In genomic region chr2:34645851-34646540, GRCm38 (mm10) we compare ENCODE assay signal across 8 mouse cellular contexts.
DNase-seq lines count a peak whose midpoint lies in the region; ATAC-seq and TF ChIP-seq lines count a peak whose summit lies in the region.

No protein-coding gene starts in this region.

- H3K27ac ChIP-seq in heart, adult 2 months = peak overlapping the region; percentile 18
- H3K27ac ChIP-seq in lung, embryonic 15.5 days = no peak overlapping the region

- TF ChIP-seq EP300 in heart, adult 2 months (IDR thresholded peaks at IDR 0.05; ENCODE audit: insufficient read depth, low read depth, low read length) = no peak

- 6% methylated on average over 21 of the region's 21 CpGs for WGBS in heart, adult 2 months
- WGBS in lung, embryonic 15.5 days = 9% methylated on average over 21 of the region's 21 CpGs

- ATAC-seq in lung, embryonic 15.5 days (ENCODE audit: borderline replicate concordance, extremely low read depth, low FRiP score, low TSS enrichment) = peak; percentile 89
- ATAC-seq in neutrophil, adult 5-6 weeks (ENCODE audit: extremely low read depth, insufficient number of reproducible peaks, low FRiP score, poor library complexity, severe bottlenecking) = peak; percentile 65

- intact Hi-C loops in heart, adult 2 months (cut with DNase I) = no loop called here

- H3K9me3 ChIP-seq in lung, embryonic 15.5 days = no peaks in the 10 kb centered on the region

- no peaks in the 10 kb centered on the region for H3K27me3 ChIP-seq in heart, adult 2 months (ENCODE audit: control insufficient read depth, insufficient read depth, low read length)
- H3K27me3 ChIP-seq in lung, embryonic 15.5 days = no peaks in the 10 kb centered on the region

- H3K4me2 ChIP-seq in lung, embryonic 15.5 days = peak overlapping the region; percentile 84

- H3K9ac ChIP-seq in heart, adult 2 months (ENCODE audit: low read depth, low read length) = peak overlapping the region; percentile 32
- peak overlapping the region; percentile 33 for H3K9ac ChIP-seq in lung, embryonic 15.5 days

- peak; percentile 56 to 64 for DNase-seq in right cerebral cortex, postnatal 10 days (ENCODE audit: low spot score in 2 of 2)
- DNase-seq in right cerebral cortex, postnatal 25 days = no peak
- peak; percentile 86 for DNase-seq in embryo, embryonic 9.5 days (ENCODE audit: extremely low spot score)
- peak; percentile 65 to 66 for DNase-seq in heart, adult 2 months
- peak; percentile 69 for DNase-seq in kidney, adult 18-20 months
- peak; percentile 38 for DNase-seq in urinary bladder, adult 2 months (ENCODE audit: low spot score)

- no peaks in the 10 kb centered on the region for H3K79me2 ChIP-seq in heart, adult 2 months (replicated peaks; ENCODE audit: control insufficient read depth, insufficient read depth, low read length)

- peak overlapping the region; percentile 31; the same call in 1 of the 2 replicates for H3K4me3 ChIP-seq in heart, adult 2 months
- peak overlapping the region; percentile 44 for H3K4me3 ChIP-seq in lung, embryonic 15.5 days

- TF ChIP-seq CTCF in heart, adult 2 months (IDR thresholded peaks at IDR 0.05) = no peak

- no peaks in the 10 kb centered on the region for H3K36me3 ChIP-seq in heart, adult 2 months (ENCODE audit: control insufficient read depth, insufficient read depth, low read length)
- H3K36me3 ChIP-seq in lung, embryonic 15.5 days = no peaks in the 10 kb centered on the region

- H3K4me1 ChIP-seq in heart, adult 2 months (ENCODE audit: control insufficient read depth, insufficient read depth, low read length) = no peaks in the 10 kb centered on the region
- peaks cover 12% of the 10 kb centered on the region for H3K4me1 ChIP-seq in lung, embryonic 15.5 days

- TF ChIP-seq POLR2A in heart, adult 2 months (IDR thresholded peaks at IDR 0.05; ENCODE audit: insufficient read depth, low read depth, low read length) = no peak
